Mouse (Mus musculus) forebrain, postnatal 0 days (tissue): Measurements from ENCODE around the gene Rnf26. TPM values are rescaled to one million over a fixed set of nuclear protein-coding genes. Genes with fewer than 3 reads are reported as not detected.
"Not testable (repeated sequence)": the region's sequence is repeated elsewhere in the genome, so short reads cannot be mapped to it uniquely, and the experiment has no call there.

Experiments
- ATAC-seq: fragments of 200-750 bp; cut with Nextera tagmentation; 2 replicates; pipeline ENCODE4 v1.8.0; 2017; ENCODE audit warnings: mild to moderate bottlenecking, moderate library complexity
- DNase-seq: peaks from one replicate; pipeline ENCODE4 v3.0.0-alpha.2; 2015
- H3K27ac ChIP-seq: fragments of 300-500 bp; sonication (generic); 2 replicates; pipeline ENCODE4 v1.5.1; 2014; ENCODE audit warnings: low read depth, mild to moderate bottlenecking, antibody characterized with exemption, low read length, moderate library complexity, mixed read lengths
- H3K27me3 ChIP-seq: fragments of 300-500 bp; sonication (generic); 2 replicates; pipeline ENCODE4 v1.6.1; 2014; ENCODE audit warnings: mild to moderate bottlenecking, low read length, mixed read lengths; ENCODE audit not compliant: insufficient read depth
- H3K36me3 ChIP-seq: fragments of 300-500 bp; sonication (generic); 2 replicates; pipeline ENCODE4 v1.6.1; 2014; ENCODE audit warnings: mild to moderate bottlenecking, moderate library complexity; ENCODE audit not compliant: insufficient read depth
- H3K4me1 ChIP-seq: fragments of 300-500 bp; sonication (generic); 2 replicates; pipeline ENCODE4 v1.6.1; 2014; ENCODE audit warnings: antibody characterized with exemption; ENCODE audit not compliant: insufficient read depth
- H3K4me2 ChIP-seq: fragments of 300-500 bp; sonication (generic); 2 replicates; pipeline ENCODE4 v1.6.1; 2014; ENCODE audit warnings: low read depth, mild to moderate bottlenecking, moderate library complexity
- H3K4me3 ChIP-seq: fragments of 300-500 bp; sonication (generic); 2 replicates; pipeline ENCODE4 v1.5.1; 2014; ENCODE audit warnings: low read depth, low read length, mixed read lengths
- H3K9ac ChIP-seq: fragments of 300-500 bp; sonication (generic); 2 replicates; pipeline ENCODE4 v1.6.1; 2014; ENCODE audit warnings: mild to moderate bottlenecking
- H3K9me3 ChIP-seq: fragments of 300-500 bp; sonication (generic); 2 replicates; pipeline ENCODE4 v1.6.1; 2016; ENCODE audit warnings: low read length
- CTCF ChIP-seq: sonication (generic); IDR thresholded peaks from 2 replicates; pipeline ENCODE4 v1.5.1; 2016; ENCODE audit warnings: antibody characterized with exemption, control low read depth, low read depth
- WGBS: fragments of 180-500 bp; shearing (Covaris S2); extraction: QIAGEN DNeasy Blood & Tissue Kit; methylation state at CpG from one replicate; pipeline ENCODE4 v1.1.7; 2014; 5-methylcytosine and 5-hydroxymethylcytosine counted together
- polyA plus RNA-seq: library from polyadenylated mRNA; unstranded; fragments of >200 nt; fragmentation: Nextera tagmentation; extraction: Ambion mirVana; gene quantifications from 2 replicates; pipeline ENCODE4 v1.2.1, GENCODE M21; 2015
- total RNA-seq: library from RNA; depleted of rRNA; stranded (reverse); fragments of >200 nt; gene quantifications from 2 replicates; pipeline ENCODE4 v1.2.3, GENCODE M21; 2014

The Rnf26 gene
- total and polyA plus RNA-seq, 2 experiments from 2014 or later = 16.0 to 38.8 TPM

DNA sequence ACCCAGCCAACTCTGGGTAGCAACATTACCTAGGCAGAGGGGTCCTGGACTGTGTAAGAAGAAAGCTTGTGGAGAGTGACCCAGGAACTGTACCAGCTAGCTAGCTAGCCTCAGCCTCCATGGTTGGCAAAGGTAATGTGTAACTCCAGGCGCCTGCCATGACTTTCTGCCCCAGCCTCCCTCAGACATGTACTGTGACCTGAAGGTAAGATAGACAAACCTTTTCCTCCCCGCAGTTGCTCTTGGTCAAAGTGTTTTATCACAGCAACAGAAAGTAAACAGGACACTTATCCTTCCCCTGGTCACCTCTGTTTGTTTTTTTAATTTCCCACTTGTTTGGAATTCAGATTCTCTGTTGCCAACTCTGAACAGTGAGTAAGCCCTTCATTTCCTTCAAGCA lies 1.1 kb upstream of the Rnf26 start:
- no peak for ATAC-seq
- H3K36me3 ChIP-seq = no peaks in the 10 kb centered on the region
- no peak for DNase-seq
- no peak overlapping the region for H3K4me3 ChIP-seq
- H3K4me2 ChIP-seq = no peak overlapping the region
- no peaks in the 10 kb centered on the region for H3K9me3 ChIP-seq
- H3K27ac ChIP-seq = no peak overlapping the region
- peaks cover 11% of the 10 kb centered on the region; the same call in 1 of the 2 replicates for H3K4me1 ChIP-seq
- WGBS = 94% methylated on average over 2 of the region's 2 CpGs
- TF ChIP-seq CTCF = no peak
- no peak overlapping the region for H3K9ac ChIP-seq
- H3K27me3 ChIP-seq = no peaks in the 10 kb centered on the region

DNA sequence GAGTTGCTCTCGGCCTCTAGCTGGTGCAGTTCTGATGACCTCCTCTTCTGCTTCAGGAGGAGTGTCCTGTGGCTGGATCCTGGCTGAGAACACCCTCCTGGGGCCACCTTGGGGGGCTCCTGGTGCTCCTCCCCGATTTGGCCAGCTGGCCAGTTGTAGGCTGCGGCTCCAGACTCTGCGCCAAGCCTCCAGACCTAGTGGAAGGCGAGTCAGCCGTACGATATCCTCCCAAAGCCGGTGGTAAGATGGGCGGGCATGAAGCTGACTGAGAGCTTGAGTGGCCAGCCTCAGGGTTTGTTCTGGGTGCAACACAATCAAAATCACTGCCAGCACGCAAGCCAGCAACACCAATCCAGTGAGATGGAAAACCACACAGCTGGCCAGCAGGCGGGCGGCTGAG lies 1.4 kb downstream of the Rnf26 start:
- H3K9me3 ChIP-seq, H3K4me3 ChIP-seq, H3K27ac ChIP-seq, H3K27me3 ChIP-seq, H3K36me3 ChIP-seq, ATAC-seq, H3K9ac ChIP-seq, DNase-seq: not testable (repeated sequence)
- 64% methylated on average over 8 of the region's 12 CpGs for WGBS
- H3K4me2 ChIP-seq = peak overlapping the region; percentile 53; the same call in 1 of the 2 replicates
- H3K4me1 ChIP-seq = peaks cover 33% of the 10 kb centered on the region; the same call in 1 of the 2 replicates

DNA sequence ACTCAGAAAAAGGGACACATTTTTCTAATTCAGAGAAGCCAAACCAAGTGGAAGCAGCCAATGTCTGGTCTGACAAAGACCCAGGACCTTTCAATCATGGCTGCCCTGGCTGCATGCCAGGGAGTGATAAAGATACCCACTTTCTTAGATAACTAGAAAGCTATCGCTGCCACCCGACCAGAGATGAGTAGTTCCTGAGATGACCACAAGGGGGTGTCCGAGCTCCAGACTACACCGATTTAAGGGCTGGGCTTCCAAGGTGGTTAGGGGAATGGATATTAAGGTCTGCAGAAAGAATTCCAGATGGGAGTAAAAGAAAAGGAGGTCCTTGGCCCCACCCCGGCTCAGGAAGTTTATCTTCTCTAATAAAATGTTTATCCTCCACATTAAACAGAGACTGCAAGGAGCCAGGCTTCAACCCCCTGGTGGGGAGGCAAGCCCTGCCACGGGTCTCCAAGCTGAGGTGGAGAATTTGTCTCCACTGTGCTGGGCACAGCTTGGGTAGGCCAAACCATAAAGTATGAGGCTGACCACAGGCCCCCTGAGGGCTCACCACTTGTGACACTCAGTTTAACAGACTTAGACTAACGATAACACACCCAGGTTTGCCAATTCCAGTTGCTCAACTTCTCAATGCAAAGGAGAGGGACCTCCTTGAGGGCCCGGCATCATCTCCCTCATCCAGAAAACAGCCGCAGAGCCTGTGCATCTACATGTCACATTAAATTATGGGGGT lies 3.8 kb downstream of the Rnf26 start:
- TF ChIP-seq CTCF = peak; percentile 83
- Histone ChIP-seq H3K27ac (no peak overlapping the region), H3K4me2 (peak overlapping the region; percentile 25), H3K36me3 (no peaks in the 10 kb centered on the region), H3K4me3 (no peak overlapping the region), H3K9ac (peak overlapping the region; percentile 3; the same call in 1 of the 2 replicates), H3K4me1 (peaks cover 34% of the 10 kb centered on the region; the same call in 1 of the 2 replicates), H3K9me3 (no peaks in the 10 kb centered on the region), H3K27me3 (no peaks in the 10 kb centered on the region)
- 30% methylated on average over 9 of the region's 9 CpGs for WGBS
- no peak for ATAC-seq
- DNase-seq = peak; percentile 84

DNA sequence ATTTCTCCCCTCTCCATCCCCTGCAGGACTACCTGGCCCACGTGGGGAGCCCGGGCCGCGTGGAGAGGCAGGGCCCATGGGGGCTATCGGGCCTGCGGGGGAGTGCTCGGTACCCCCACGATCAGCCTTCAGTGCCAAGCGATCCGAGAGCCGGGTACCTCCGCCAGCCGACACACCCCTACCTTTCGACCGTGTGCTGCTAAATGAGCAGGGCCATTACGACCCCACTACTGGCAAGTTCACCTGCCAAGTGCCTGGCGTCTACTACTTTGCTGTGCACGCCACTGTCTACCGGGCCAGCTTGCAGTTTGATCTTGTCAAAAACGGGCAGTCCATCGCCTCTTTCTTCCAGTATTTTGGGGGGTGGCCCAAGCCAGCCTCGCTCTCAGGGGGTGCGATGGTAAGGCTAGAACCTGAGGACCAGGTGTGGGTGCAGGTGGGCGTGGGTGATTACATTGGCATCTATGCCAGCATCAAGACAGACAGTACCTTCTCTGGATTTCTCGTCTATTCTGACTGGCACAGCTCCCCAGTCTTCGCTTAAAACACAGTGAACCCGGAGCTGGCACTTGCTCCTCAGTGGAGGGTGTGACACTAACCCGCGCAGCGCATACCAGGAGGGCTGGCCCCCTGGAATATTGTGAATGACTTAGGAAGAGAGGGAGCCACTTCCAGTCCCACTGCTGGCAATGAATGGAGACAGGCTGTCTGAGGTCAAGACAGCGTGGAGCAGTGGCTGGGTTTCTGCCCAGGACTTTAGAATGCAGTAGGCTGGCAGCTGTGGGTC lies 4.9 kb downstream of the Rnf26 start:
- H3K36me3 ChIP-seq = no peaks in the 10 kb centered on the region
- H3K4me1 ChIP-seq = peaks cover 34% of the 10 kb centered on the region; the same call in 1 of the 2 replicates
- 73% methylated on average over 31 of the region's 31 CpGs for WGBS
- H3K9ac ChIP-seq = peak overlapping the region; percentile 31; the same call in 1 of the 2 replicates
- no peak overlapping the region for H3K4me3 ChIP-seq
- DNase-seq = no peak
- no peak for TF ChIP-seq CTCF
- no peaks in the 10 kb centered on the region for H3K27me3 ChIP-seq
- H3K9me3 ChIP-seq = no peaks in the 10 kb centered on the region
- ATAC-seq = no peak
- H3K4me2 ChIP-seq = peak overlapping the region; percentile 37
- no peak overlapping the region for H3K27ac ChIP-seq

DNA sequence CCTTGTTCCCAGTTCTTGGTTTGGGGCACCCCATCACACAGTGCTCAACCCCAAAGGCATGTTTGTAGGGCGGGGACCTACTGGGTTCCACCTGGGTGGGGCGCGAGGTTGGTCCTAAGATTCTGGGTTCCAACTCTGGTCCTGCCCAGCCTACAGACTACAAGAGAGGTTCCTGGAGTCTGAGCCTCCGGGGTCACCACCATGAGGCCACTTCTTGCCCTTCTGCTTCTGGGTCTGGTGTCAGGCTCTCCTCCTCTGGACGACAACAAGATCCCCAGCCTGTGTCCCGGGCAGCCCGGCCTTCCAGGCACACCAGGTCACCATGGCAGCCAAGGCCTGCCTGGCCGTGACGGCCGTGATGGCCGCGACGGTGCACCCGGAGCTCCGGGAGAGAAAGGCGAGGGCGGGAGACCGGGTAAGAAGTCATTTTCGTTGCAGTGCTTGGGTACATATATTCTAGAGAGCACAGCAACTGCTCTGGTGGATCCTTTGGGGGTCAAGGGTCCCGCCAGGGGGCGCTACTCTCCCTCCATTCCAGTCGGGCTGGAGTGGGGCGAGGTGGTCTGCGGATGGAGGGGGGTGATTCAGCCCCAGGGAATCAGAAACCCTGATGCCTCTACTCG lies 5.6 kb downstream of the Rnf26 start:
- H3K36me3 ChIP-seq = no peaks in the 10 kb centered on the region
- H3K9me3 ChIP-seq = no peaks in the 10 kb centered on the region
- peak overlapping the region; percentile 31; the same call in 1 of the 2 replicates for H3K9ac ChIP-seq
- WGBS = 34% methylated on average over 25 of the region's 25 CpGs
- H3K4me1 ChIP-seq = peaks cover 34% of the 10 kb centered on the region; the same call in 1 of the 2 replicates
- H3K27me3 ChIP-seq = no peaks in the 10 kb centered on the region
- H3K27ac ChIP-seq = peak overlapping the region; percentile 69
- H3K4me2 ChIP-seq = peak overlapping the region; percentile 37
- peak; percentile 45 for ATAC-seq
- DNase-seq = no peak
- TF ChIP-seq CTCF = peak; percentile 51
- no peak overlapping the region for H3K4me3 ChIP-seq

DNA sequence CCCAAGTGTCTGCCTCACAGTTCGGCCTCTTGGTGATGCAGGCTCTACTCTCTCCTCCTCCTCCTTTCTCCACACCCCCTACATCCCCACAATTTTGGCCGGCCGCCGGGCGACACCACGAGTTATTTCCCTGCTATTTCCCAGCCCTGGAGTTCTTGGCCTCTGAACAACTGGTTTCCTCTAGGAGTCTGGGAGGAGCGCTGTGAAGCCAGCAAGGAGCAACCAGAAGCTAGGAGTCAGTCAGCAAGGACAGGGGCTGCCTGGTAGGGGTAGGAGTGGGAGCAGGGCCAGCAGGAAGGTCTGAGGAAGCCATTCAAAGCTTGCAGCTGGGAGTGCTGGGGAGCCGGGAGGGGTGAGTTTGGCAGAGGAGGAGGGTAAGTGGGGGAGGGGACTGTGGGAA lies 6.2 kb downstream of the Rnf26 start, which contains the start of gene C1qtnf5:
TSS of gene C1qtnf5 (plus strand) at position 136 of the 400 bp plus-strand sequence.
- H3K4me2 ChIP-seq = peak within 1 kb of the TSS; percentile 37
- 17% methylated on average over 8 of the region's 8 CpGs for WGBS
- no peak for TF ChIP-seq CTCF
- H3K27ac ChIP-seq = peak within 1 kb of the TSS; percentile 69
- H3K4me3 ChIP-seq = no peak within 1 kb of the TSS
- ATAC-seq (peak; percentile 86), DNase-seq (peak; percentile 75)
- peak within 1 kb of the TSS; percentile 31; the same call in 1 of the 2 replicates for H3K9ac ChIP-seq
- peaks cover 34% of the 10 kb centered on the region; the same call in 1 of the 2 replicates for H3K4me1 ChIP-seq
- H3K27me3 ChIP-seq = no peaks in the 10 kb centered on the region
- H3K36me3 ChIP-seq = no peaks in the 10 kb centered on the region
- no peaks in the 10 kb centered on the region for H3K9me3 ChIP-seq
